Mouse (Mus musculus): ENCODE results near the gene Klhl10.

DNA sequence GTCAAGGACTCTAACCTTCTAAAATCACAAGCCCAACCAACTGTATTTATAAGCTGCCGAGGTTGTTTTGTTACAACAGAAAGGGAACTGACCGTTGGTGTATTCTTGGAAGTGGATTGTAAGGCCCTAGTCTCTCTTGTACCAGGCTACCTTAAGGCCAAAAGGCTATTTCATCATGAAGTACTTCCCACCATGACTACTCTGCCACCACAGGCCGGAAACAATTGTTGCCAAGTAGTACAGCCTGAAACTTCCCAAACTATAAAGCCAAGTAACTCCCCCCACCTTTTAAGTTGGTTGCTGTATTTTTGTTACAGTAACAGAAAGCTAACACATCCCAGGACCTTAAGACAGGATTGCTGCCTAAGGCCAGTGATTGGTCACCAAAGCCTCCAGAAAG, 14.9 kb upstream of the Klhl10 start:
- TF ChIP-seq EP300 (IDR thresholded peaks at IDR 0.05; ENCODE audit: low read depth in 1 of 2, low read length in 2 of 2) (no peak), POLR2A (IDR thresholded peaks at IDR 0.05; ENCODE audit: control insufficient read depth in 1 of 2, insufficient read depth in 1 of 2, low read depth in 1 of 2, low read length in 2 of 2, poor library complexity in 1 of 2) (no peak), CTCF (IDR thresholded peaks at IDR 0.05 in 2 of 3, conservative IDR thresholded peaks at IDR 0.05 in 1 of 3; ENCODE audit: control insufficient read depth in 1 of 3, insufficient read depth in 1 of 3, low read depth in 2 of 3, low read length in 3 of 3, poor library complexity in 1 of 3, severe bottlenecking in 1 of 3) (no peak), UBTF (IDR thresholded peaks at IDR 0.05; ENCODE audit: borderline replicate concordance, insufficient read depth, low read depth, low read length) (no peak), ZNF384 (IDR thresholded peaks at IDR 0.05; ENCODE audit: low read depth, low read length) (no peak), CHD2 (IDR thresholded peaks at IDR 0.05; ENCODE audit: low read length) (no peak), ZC3H11A (IDR thresholded peaks at IDR 0.05; ENCODE audit: low read depth, low read length) (no peak), MAX (IDR thresholded peaks at IDR 0.05; ENCODE audit: low read length) (no peak)
